Mouse (Mus musculus) midbrain, embryonic 11.5 days (tissue): ENCODE results near the gene Rsrp1. TPM values are rescaled to one million over a fixed set of nuclear protein-coding genes. Genes with fewer than 3 reads are reported as not detected.
A peak's percentile ranks its signal among the peaks of the same experiment; 100 is the strongest.

Experiments
- ATAC-seq: fragments of 200-750 bp; cut with Nextera tagmentation; 2 replicates; pipeline ENCODE4 v1.8.0; 2017; ENCODE audit warnings: moderate TSS enrichment, moderate library complexity; ENCODE audit not compliant: low FRiP score
- DNase-seq: peaks from one replicate; pipeline ENCODE4 v3.0.0; 2015; ENCODE audit warnings: low spot score; ENCODE audit errors: missing footprints
- H3K27ac ChIP-seq: fragments of 300-500 bp; sonication (generic); 2 replicates; pipeline ENCODE4 v1.5.1; 2014; ENCODE audit warnings: low read depth, low read length
- H3K27me3 ChIP-seq: fragments of 300-500 bp; sonication (generic); 2 replicates; pipeline ENCODE4 v1.6.1; 2014; ENCODE audit warnings: mild to moderate bottlenecking, low read length, moderate library complexity, mixed read lengths; ENCODE audit not compliant: control insufficient read depth, insufficient read depth
- H3K36me3 ChIP-seq: fragments of 300-500 bp; sonication (generic); 2 replicates; pipeline ENCODE4 v1.6.1; 2014; ENCODE audit warnings: mild to moderate bottlenecking, low read length, moderate library complexity, mixed read lengths; ENCODE audit not compliant: control insufficient read depth, insufficient read depth
- H3K4me1 ChIP-seq: fragments of 300-500 bp; sonication (generic); 2 replicates; pipeline ENCODE4 v1.6.1; 2014; ENCODE audit warnings: low read length; ENCODE audit not compliant: control insufficient read depth, insufficient read depth
- H3K4me2 ChIP-seq: fragments of 300-500 bp; sonication (generic); 2 replicates; pipeline ENCODE4 v1.6.1; 2014; ENCODE audit warnings: mild to moderate bottlenecking, moderate library complexity
- H3K4me3 ChIP-seq: fragments of 300-500 bp; sonication (generic); 2 replicates; pipeline ENCODE4 v1.5.1; 2014; ENCODE audit warnings: low read depth, low read length
- H3K9ac ChIP-seq: fragments of 300-500 bp; sonication (generic); 2 replicates; pipeline ENCODE4 v1.6.1; 2014; ENCODE audit warnings: low read length
- H3K9me3 ChIP-seq: fragments of 300-500 bp; sonication (generic); 2 replicates; pipeline ENCODE4 v1.6.1; 2016; ENCODE audit warnings: low read length; ENCODE audit not compliant: control insufficient read depth
- WGBS: fragments of 180-500 bp; shearing (Covaris S2); extraction: QIAGEN DNeasy Blood & Tissue Kit; methylation state at CpG from one replicate; pipeline ENCODE4 v1.1.7; 2014; 5-methylcytosine and 5-hydroxymethylcytosine counted together
- polyA plus RNA-seq: library from polyadenylated mRNA; unstranded; fragments of >200 nt; fragmentation: Nextera tagmentation; extraction: Ambion mirVana; gene quantifications from 2 replicates; pipeline ENCODE4 v1.2.1, GENCODE M21; 2014

Rsrp1 gene
- polyA plus RNA-seq, 1 experiment from 2014 or later: 352 TPM

- Histone ChIP-seq H3K4me2 (no peak overlapping the region), H3K4me1 (peaks cover 8% of the 10 kb centered on the region; the same call in 1 of the 2 replicates), H3K4me3 (no peak overlapping the region), H3K27ac (no peak overlapping the region), H3K36me3 (no peaks in the 10 kb centered on the region), H3K27me3 (no peaks in the 10 kb centered on the region), H3K9ac (no peak overlapping the region), H3K9me3 (no peaks in the 10 kb centered on the region)
- DNase-seq: no peak
- ATAC-seq: no peak
- 79% methylated on average over 7 of the region's 7 CpGs for WGBS
Observed at GRCm38 (mm10) chr4:134918381-134918780, 5.0 kb upstream of the Rsrp1 start.

- Histone ChIP-seq H3K36me3 (no peaks in the 10 kb centered on the region), H3K4me3 (no peak overlapping the region), H3K27me3 (no peaks in the 10 kb centered on the region), H3K4me2 (no peak overlapping the region), H3K9ac (no peak overlapping the region), H3K27ac (no peak overlapping the region), H3K9me3 (no peaks in the 10 kb centered on the region), H3K4me1 (peaks cover 6% of the 10 kb centered on the region)
- 48% methylated on average over 12 of the region's 12 CpGs for WGBS
- no peak for ATAC-seq
- DNase-seq: no peak
Observed at GRCm38 (mm10) chr4:134919733-134920540, 3.5 kb upstream of the Rsrp1 start.

GRCm38 (mm10) chr4:134920631-134921030 is 2.8 kb upstream of the Rsrp1 start:
- peaks cover 9% of the 10 kb centered on the region for H3K4me1 ChIP-seq
- H3K9me3 ChIP-seq: no peaks in the 10 kb centered on the region
- H3K36me3 ChIP-seq: peaks cover 5% of the 10 kb centered on the region
- no peak overlapping the region for H3K4me2 ChIP-seq
- ATAC-seq (no peak), DNase-seq (no peak)
- H3K27me3 ChIP-seq: no peaks in the 10 kb centered on the region
- no peak overlapping the region for H3K27ac ChIP-seq
- H3K9ac ChIP-seq: no peak overlapping the region
- WGBS: 93% methylated on average over 6 of the region's 6 CpGs
- no peak overlapping the region for H3K4me3 ChIP-seq

GRCm38 (mm10) chr4:134921703-134922102 is 1.7 kb upstream of the Rsrp1 start:
- H3K36me3 ChIP-seq: peaks cover 10% of the 10 kb centered on the region
- 98% methylated on average over 4 of the region's 4 CpGs for WGBS
- no peak for ATAC-seq

GRCm38 (mm10) chr4:134922111-134922924 is 1.1 kb upstream of the Rsrp1 start:
- DNase-seq (peak; percentile 89), ATAC-seq (peak; percentile 5; the same call in 1 of the 2 replicates)
- peak overlapping the region; percentile 100 for H3K4me3 ChIP-seq
- WGBS: 64% methylated on average over 10 of the region's 10 CpGs
- peak overlapping the region; percentile 77 for H3K9ac ChIP-seq
- peak overlapping the region; percentile 8; the same call in 1 of the 2 replicates for H3K27ac ChIP-seq
- peak overlapping the region; percentile 94 for H3K4me2 ChIP-seq
- H3K4me1 ChIP-seq: peaks cover 9% of the 10 kb centered on the region
- no peaks in the 10 kb centered on the region for H3K27me3 ChIP-seq
- H3K36me3 ChIP-seq: peaks cover 14% of the 10 kb centered on the region
- no peaks in the 10 kb centered on the region for H3K9me3 ChIP-seq

More at GRCm38 (mm10) chr4:134921703-134922102, 1.7 kb upstream of the Rsrp1 start:
- Histone ChIP-seq H3K9ac (no peak overlapping the region), H3K27me3 (no peaks in the 10 kb centered on the region), H3K9me3 (no peaks in the 10 kb centered on the region), H3K4me1 (peaks cover 9% of the 10 kb centered on the region), H3K4me2 (no peak overlapping the region), H3K4me3 (no peak overlapping the region), H3K27ac (no peak overlapping the region)
- no peak for DNase-seq

GRCm38 (mm10) chr4:134922925-134923244 is 507 bp upstream of the Rsrp1 start:
- Histone ChIP-seq H3K9ac (peak overlapping the region; percentile 77), H3K4me2 (peak overlapping the region; percentile 94), H3K4me3 (peak overlapping the region; percentile 100), H3K36me3 (peaks cover 17% of the 10 kb centered on the region), H3K9me3 (no peaks in the 10 kb centered on the region), H3K4me1 (peaks cover 9% of the 10 kb centered on the region), H3K27ac (peak overlapping the region; percentile 8; the same call in 1 of the 2 replicates), H3K27me3 (no peaks in the 10 kb centered on the region)
- ATAC-seq: peak; percentile 76
- WGBS: 0% methylated on average over 13 of the region's 13 CpGs
- no peak for DNase-seq

- under 1% methylated on average over 75 of the region's 75 CpGs for WGBS
- no peaks in the 10 kb centered on the region for H3K9me3 ChIP-seq
- peak overlapping the region; percentile 94 for H3K4me2 ChIP-seq
- peak overlapping the region; percentile 89 for H3K27ac ChIP-seq
- DNase-seq: peak; percentile 92
- no peaks in the 10 kb centered on the region for H3K27me3 ChIP-seq
- peak; percentile 11 for ATAC-seq
- H3K9ac ChIP-seq: peak overlapping the region; percentile 96
- H3K36me3 ChIP-seq: peaks cover 19% of the 10 kb centered on the region
- H3K4me1 ChIP-seq: peaks cover 9% of the 10 kb centered on the region
- H3K4me3 ChIP-seq: peak overlapping the region; percentile 100
Observed at GRCm38 (mm10) chr4:134924019-134924741, 788 bp downstream of the Rsrp1 start.

- H3K9me3 ChIP-seq: no peaks in the 10 kb centered on the region
- no peaks in the 10 kb centered on the region for H3K27me3 ChIP-seq
- H3K4me2 ChIP-seq: peak overlapping the region; percentile 94
- peak overlapping the region; percentile 38; the same call in 1 of the 2 replicates for H3K9ac ChIP-seq
- WGBS: 89% methylated on average over 8 of the region's 8 CpGs
- H3K4me1 ChIP-seq: peaks cover 9% of the 10 kb centered on the region
- no peak for DNase-seq
- ATAC-seq: no peak
- no peak overlapping the region for H3K27ac ChIP-seq
- peaks cover 19% of the 10 kb centered on the region for H3K36me3 ChIP-seq
- peak overlapping the region; percentile 18 for H3K4me3 ChIP-seq
Observed at GRCm38 (mm10) chr4:134925206-134925605, 1.8 kb downstream of the Rsrp1 start.
